Mouse (Mus musculus) liver, postnatal 0 days (tissue): ENCODE data around the gene Wscd2. TPM values are rescaled to one million over a fixed set of nuclear protein-coding genes. Genes with fewer than 3 reads are reported as not detected.

Experiments used
- ATAC-seq: fragments of 200-750 bp; cut with Nextera tagmentation; 2 replicates; pipeline ENCODE4 v1.8.0; 2017; ENCODE audit warnings: mild to moderate bottlenecking, moderate library complexity
- DNase-seq: peaks from one replicate; pipeline ENCODE4 v3.0.0-alpha.2; 2016
- H3K27ac ChIP-seq: fragments of 300-500 bp; sonication (generic); 2 replicates; pipeline ENCODE4 v1.5.1; 2014; ENCODE audit warnings: antibody characterized with exemption, moderate library complexity, mild to moderate bottlenecking, low read depth
- H3K27me3 ChIP-seq: fragments of 300-500 bp; sonication (generic); 2 replicates; pipeline ENCODE4 v1.6.1; 2014; ENCODE audit warnings: low read length, control low read depth, mixed read lengths; ENCODE audit not compliant: insufficient read depth
- H3K36me3 ChIP-seq: fragments of 300-500 bp; sonication (generic); replicated peaks from 2 replicates; pipeline ENCODE4 v1.6.1; 2014; ENCODE audit warnings: mild to moderate bottlenecking, control low read depth, low read length, moderate library complexity, mixed read lengths; ENCODE audit not compliant: insufficient read depth
- H3K4me1 ChIP-seq: fragments of 300-500 bp; sonication (generic); 2 replicates; pipeline ENCODE4 v1.6.1; 2014; ENCODE audit warnings: antibody characterized with exemption, mild to moderate bottlenecking, control low read depth; ENCODE audit not compliant: insufficient read depth
- H3K4me2 ChIP-seq: fragments of 300-500 bp; sonication (generic); 2 replicates; pipeline ENCODE4 v1.6.1; 2014; ENCODE audit warnings: low read depth, mild to moderate bottlenecking, low read length, moderate library complexity, mixed read lengths
- H3K4me3 ChIP-seq: fragments of 300-500 bp; sonication (generic); 2 replicates; pipeline ENCODE4 v1.5.1; 2014; ENCODE audit warnings: low read depth, low read length
- H3K9ac ChIP-seq: fragments of 300-500 bp; sonication (generic); replicated peaks from 2 replicates; pipeline ENCODE4 v1.6.1; 2014; ENCODE audit warnings: mild to moderate bottlenecking, moderate library complexity
- H3K9me3 ChIP-seq: fragments of 300-500 bp; sonication (generic); 2 replicates; pipeline ENCODE4 v1.6.1; 2016; ENCODE audit warnings: mild to moderate bottlenecking, control low read depth, low read length, mixed read lengths
- CTCF ChIP-seq: sonication (generic); IDR thresholded peaks from 2 replicates; pipeline ENCODE4 v1.5.1; 2016; ENCODE audit warnings: antibody characterized with exemption, low read depth
- EP300 ChIP-seq: IDR thresholded peaks from 2 replicates; pipeline ENCODE4 v1.6.1; 2016; ENCODE audit warnings: antibody characterized with exemption, low read depth, mild to moderate bottlenecking
- WGBS: fragments of 180-500 bp; shearing (Covaris S2); extraction: QIAGEN DNeasy Blood & Tissue Kit; methylation state at CpG from one replicate; pipeline ENCODE4 v1.1.7; 2014; ENCODE audit not compliant: insufficient replicate concordance; 5-methylcytosine and 5-hydroxymethylcytosine counted together
- polyA plus RNA-seq: library from polyadenylated mRNA; unstranded; fragments of >200 nt; fragmentation: Nextera tagmentation; extraction: Ambion mirVana; gene quantifications from 2 replicates; pipeline ENCODE4 v1.2.1, GENCODE M21; 2015

Gene Wscd2
- polyA plus RNA-seq, 1 experiment from 2014 or later, result not detected

- H3K27ac ChIP-seq, result no peak overlapping the region
- ATAC-seq (no peak), DNase-seq (peak; percentile 78)
- H3K4me2 ChIP-seq, result no peak overlapping the region
- H3K9ac ChIP-seq, result no peak overlapping the region
- no peaks in the 10 kb centered on the region for H3K4me1 ChIP-seq
- H3K9me3 ChIP-seq, result no peaks in the 10 kb centered on the region
- WGBS, result 47% methylated on average over 4 of the region's 4 CpGs
- H3K4me3 ChIP-seq, result no peak overlapping the region
- no peak for TF ChIP-seq EP300
- TF ChIP-seq CTCF, result peak; percentile 72
- H3K36me3 ChIP-seq, result no peaks in the 10 kb centered on the region
- no peaks in the 10 kb centered on the region for H3K27me3 ChIP-seq
Observed at GRCm38 (mm10) chr5:113471417-113471816, 18.7 kb upstream of the Wscd2 start.

DNA sequence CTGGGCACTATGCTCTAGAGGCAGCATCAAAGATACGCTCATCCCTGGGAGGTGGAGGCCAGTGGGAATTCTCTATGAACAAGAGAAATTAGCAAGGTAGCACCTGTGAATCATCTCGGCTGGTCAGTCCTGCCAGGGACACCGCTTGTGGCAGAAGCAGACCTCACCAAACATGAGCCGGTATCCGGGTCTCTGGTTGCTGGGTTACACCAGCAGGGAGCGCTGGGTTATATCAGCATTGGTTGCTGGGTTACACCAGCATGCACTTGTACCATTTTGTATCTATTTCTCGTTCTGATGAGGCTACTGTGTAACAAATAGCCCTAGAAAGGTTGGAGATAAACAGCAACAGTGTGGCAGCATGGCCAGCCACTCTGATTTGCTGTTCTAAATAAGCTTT is 17.8 kb upstream of the Wscd2 start:
- no peak overlapping the region for H3K4me2 ChIP-seq
- H3K4me3 ChIP-seq, result no peak overlapping the region
- no peak for DNase-seq
- H3K9me3 ChIP-seq, result no peaks in the 10 kb centered on the region
- TF ChIP-seq EP300, result no peak
- peak; percentile 7; the same call in 1 of the 2 replicates for TF ChIP-seq CTCF
- no peaks in the 10 kb centered on the region for H3K36me3 ChIP-seq
- H3K4me1 ChIP-seq, result no peaks in the 10 kb centered on the region
- WGBS, result 46% methylated on average over 7 of the region's 7 CpGs
- ATAC-seq, result no peak
- H3K9ac ChIP-seq, result no peak overlapping the region
- no peaks in the 10 kb centered on the region for H3K27me3 ChIP-seq
- no peak overlapping the region for H3K27ac ChIP-seq

DNA sequence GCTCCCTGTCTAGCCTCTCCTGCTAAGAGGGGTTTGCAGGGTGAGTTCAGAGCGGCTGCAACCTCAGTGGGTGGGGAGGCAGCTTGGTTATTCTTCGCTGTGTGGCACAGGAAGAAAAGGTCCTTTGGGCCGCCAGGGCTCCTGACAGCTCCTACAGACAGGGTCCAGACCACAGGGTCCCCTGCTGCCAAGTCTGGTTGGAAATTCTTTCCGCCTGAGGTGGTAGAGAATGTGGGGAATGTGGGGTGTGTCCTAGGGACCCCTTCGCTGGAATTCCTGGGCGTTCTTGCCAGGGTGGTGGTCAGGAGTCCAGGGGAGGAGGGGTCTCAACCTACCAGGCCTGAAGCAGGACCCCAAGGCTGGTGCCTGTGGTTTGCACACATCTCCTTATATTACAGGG is 13.3 kb upstream of the Wscd2 start:
- WGBS, result 33% methylated on average over 6 of the region's 6 CpGs
- H3K36me3 ChIP-seq, result no peaks in the 10 kb centered on the region
- no peaks in the 10 kb centered on the region for H3K27me3 ChIP-seq
- H3K27ac ChIP-seq, result no peak overlapping the region
- ATAC-seq (no peak), DNase-seq (no peak)
- no peak overlapping the region for H3K9ac ChIP-seq
- no peak for TF ChIP-seq CTCF
- H3K4me2 ChIP-seq, result no peak overlapping the region
- no peaks in the 10 kb centered on the region for H3K9me3 ChIP-seq
- no peaks in the 10 kb centered on the region for H3K4me1 ChIP-seq
- H3K4me3 ChIP-seq, result no peak overlapping the region

DNA sequence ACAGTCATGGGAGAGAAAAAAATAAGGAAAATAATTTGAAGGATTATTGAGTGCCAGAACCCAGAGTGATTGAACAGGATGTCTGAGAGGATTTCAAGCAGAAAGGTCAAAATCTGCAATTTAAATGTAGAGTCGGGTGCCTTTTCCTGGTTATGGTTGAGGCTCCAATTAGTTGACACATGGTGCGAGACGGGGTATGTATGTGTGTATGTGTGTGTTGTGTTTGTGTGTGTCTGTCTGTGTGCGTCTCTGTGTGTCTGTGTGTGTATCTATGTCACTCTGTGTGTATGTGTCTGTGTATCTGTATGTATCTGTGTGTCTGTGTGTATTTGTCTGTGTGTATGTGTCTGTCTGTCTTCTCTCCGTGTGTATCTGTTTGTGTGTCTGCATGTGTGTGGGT is 11.1 kb upstream of the Wscd2 start:
- no peaks in the 10 kb centered on the region for H3K9me3 ChIP-seq
- H3K27me3 ChIP-seq, result no peaks in the 10 kb centered on the region
- DNase-seq (no peak), ATAC-seq (no peak)
- H3K27ac ChIP-seq, result no peak overlapping the region
- 74% methylated on average over 5 of the region's 5 CpGs for WGBS
- H3K9ac ChIP-seq, result no peak overlapping the region
- TF ChIP-seq CTCF (no peak), EP300 (no peak)
- H3K4me3 ChIP-seq, result no peak overlapping the region
- no peak overlapping the region for H3K4me2 ChIP-seq
- no peaks in the 10 kb centered on the region for H3K4me1 ChIP-seq
- no peaks in the 10 kb centered on the region for H3K36me3 ChIP-seq

- Histone ChIP-seq H3K4me1 (no peaks in the 10 kb centered on the region), H3K27me3 (no peaks in the 10 kb centered on the region), H3K9me3 (no peaks in the 10 kb centered on the region), H3K36me3 (no peaks in the 10 kb centered on the region), H3K9ac (no peak overlapping the region), H3K27ac (no peak overlapping the region), H3K4me3 (no peak overlapping the region), H3K4me2 (no peak overlapping the region)
- WGBS, result 68% methylated on average over 5 of the region's 5 CpGs
- ATAC-seq, result no peak
- no peak for DNase-seq
- TF ChIP-seq CTCF, result no peak
Observed at GRCm38 (mm10) chr5:113480451-113480850, 9.7 kb upstream of the Wscd2 start.

DNA sequence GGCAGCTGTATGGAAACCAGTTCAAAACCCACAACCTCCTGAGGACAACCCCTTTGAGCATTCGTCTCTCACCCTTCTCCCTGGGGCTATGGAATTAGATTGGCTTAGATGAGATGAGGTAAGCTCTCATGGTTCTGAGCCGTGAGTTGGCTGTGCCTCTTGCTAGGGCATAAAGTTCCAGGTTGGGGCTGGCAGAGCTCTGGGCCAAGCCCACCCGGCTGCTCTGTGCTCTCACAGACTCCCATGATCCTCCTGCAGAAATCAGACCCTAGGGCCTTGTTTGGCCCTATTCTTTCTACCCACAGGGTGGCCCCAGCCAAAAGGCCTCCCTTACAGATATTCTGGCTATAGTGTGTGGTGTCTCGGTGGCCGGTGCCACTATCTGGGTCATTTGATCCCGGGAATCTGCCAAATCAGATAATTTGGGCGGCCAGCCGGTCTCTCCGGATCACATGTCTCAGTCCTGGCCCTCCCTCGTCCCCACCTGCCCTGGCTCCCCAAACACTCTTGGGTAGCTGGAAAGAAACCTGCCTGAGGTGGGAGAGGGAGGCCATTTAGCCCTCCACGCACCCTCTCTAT is 4.5 kb upstream of the Wscd2 start:
- TF ChIP-seq CTCF, result no peak
- no peak for TF ChIP-seq EP300
- no peaks in the 10 kb centered on the region for H3K4me1 ChIP-seq
- peaks cover 18% of the 10 kb centered on the region for H3K27me3 ChIP-seq
- no peak for ATAC-seq
- 58% methylated on average over 11 of the region's 11 CpGs for WGBS
- no peak overlapping the region for H3K4me3 ChIP-seq
- DNase-seq, result no peak
- no peaks in the 10 kb centered on the region for H3K36me3 ChIP-seq
- H3K9me3 ChIP-seq, result no peaks in the 10 kb centered on the region
- H3K27ac ChIP-seq, result no peak overlapping the region
- H3K4me2 ChIP-seq, result no peak overlapping the region
- H3K9ac ChIP-seq, result no peak overlapping the region

DNA sequence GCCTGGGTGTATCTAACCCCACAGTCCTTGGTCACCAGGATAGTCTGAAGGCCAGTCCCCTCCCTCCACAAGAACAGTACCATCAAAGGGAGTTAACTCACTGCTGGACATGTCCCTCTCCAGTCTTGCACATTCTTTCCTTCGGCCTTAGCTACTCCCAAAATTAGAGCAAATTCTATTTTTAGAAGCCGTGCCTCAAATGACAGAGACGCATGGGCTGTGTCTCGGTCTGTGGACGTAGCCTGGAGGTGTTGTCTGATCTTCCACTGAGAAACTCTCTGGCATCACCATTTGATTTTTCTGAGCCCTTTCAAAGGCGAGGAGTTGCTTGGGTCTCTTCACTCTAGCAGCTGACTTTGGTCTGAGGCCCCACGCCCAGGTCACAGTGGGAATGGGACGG is 2.3 kb upstream of the Wscd2 start:
- ATAC-seq (no peak), DNase-seq (no peak)
- peaks cover 37% of the 10 kb centered on the region for H3K27me3 ChIP-seq
- no peaks in the 10 kb centered on the region for H3K4me1 ChIP-seq
- no peaks in the 10 kb centered on the region for H3K9me3 ChIP-seq
- H3K9ac ChIP-seq, result no peak overlapping the region
- TF ChIP-seq EP300 (no peak), CTCF (no peak)
- no peak overlapping the region for H3K4me3 ChIP-seq
- no peak overlapping the region for H3K4me2 ChIP-seq
- 68% methylated on average over 8 of the region's 8 CpGs for WGBS
- H3K36me3 ChIP-seq, result no peaks in the 10 kb centered on the region
- H3K27ac ChIP-seq, result no peak overlapping the region
